Mouse (Mus musculus) midbrain, embryonic 11.5 days (tissue): ENCODE results near the gene Pip4k2b. TPM values are rescaled to one million over a fixed set of nuclear protein-coding genes. Genes with fewer than 3 reads are reported as not detected.

Experiments used
- microRNA-seq: library from miRNA; unstranded; fragments of <30 nt; microRNA quantifications from one replicate; pipeline ENCODE4, GENCODE M21; 2017
- polyA plus RNA-seq: library from polyadenylated mRNA; unstranded; fragments of >200 nt; fragmentation: Nextera tagmentation; extraction: Ambion mirVana; gene quantifications from 2 replicates; pipeline ENCODE4 v1.2.1, GENCODE M21; 2014

The Pip4k2b gene
- polyA plus RNA-seq, 1 experiment from 2014 or later, result 2.4 TPM

Small RNAs within 50 kb of the gene (microRNA-seq; reads per million reads assigned to microRNA genes)
- gene Mir6927 (1.1 reads per million), gene Mir8102 (not detected)

Other genes starting within 250 kb of the Pip4k2b start
- gene 4933428G20Rik, start 244.4 kb downstream of the Pip4k2b start, polyA plus RNA-seq, result 0.11 TPM in 1 of 2 replicates, not detected in the other
- gene Srcin1, start 168.5 kb downstream of the Pip4k2b start, polyA plus RNA-seq, result 1.7 and 2.2 TPM in 2 replicates
- gene Epop, start 115.0 kb downstream of the Pip4k2b start, polyA plus RNA-seq, result 7.0 and 12.0 TPM in 2 replicates
- gene Mllt6, start 81.3 kb downstream of the Pip4k2b start, polyA plus RNA-seq, result 3.5 and 4.3 TPM in 2 replicates
- gene Cisd3, start 58.9 kb downstream of the Pip4k2b start, polyA plus RNA-seq, result 13.4 and 19.0 TPM in 2 replicates
- gene Pcgf2, start 44.2 kb downstream of the Pip4k2b start, polyA plus RNA-seq, result 13.4 and 16.1 TPM in 2 replicates
- 477 and 517 TPM in 2 replicates for gene Psmb3, start 41.3 kb downstream of the Pip4k2b start, polyA plus RNA-seq
- 12.6 and 15.0 TPM in 2 replicates for gene Cwc25, start 21.9 kb upstream of the Pip4k2b start, polyA plus RNA-seq
- 0.47 and 0.78 TPM in 2 replicates for gene 1700001P01Rik, start 31.2 kb upstream of the Pip4k2b start, polyA plus RNA-seq
- gene Rpl23, start 37.7 kb upstream of the Pip4k2b start, polyA plus RNA-seq, result 441 and 443 TPM in 2 replicates
- 52.6 and 59.2 TPM in 2 replicates for gene Lasp1, start 54.3 kb upstream of the Pip4k2b start, polyA plus RNA-seq
- gene B230217C12Rik, start 96.1 kb upstream of the Pip4k2b start, polyA plus RNA-seq, result 14.7 and 17.3 TPM in 2 replicates
- gene Fbxo47, start 139.4 kb upstream of the Pip4k2b start, polyA plus RNA-seq, result 0.83 and 0.96 TPM in 2 replicates
- 0.14 TPM in 1 of 2 replicates, not detected in the other for gene Plxdc1, start 241.7 kb upstream of the Pip4k2b start, polyA plus RNA-seq